Mouse (Mus musculus) midbrain, embryonic 13.5 days (tissue): ENCODE data around the gene Ehmt2. TPM values are rescaled to one million over a fixed set of nuclear protein-coding genes. Genes with fewer than 3 reads are reported as not detected.

Experiments used
- ATAC-seq: fragments of 200-750 bp; cut with Nextera tagmentation; 2 replicates; pipeline ENCODE4 v1.8.0; 2017; ENCODE audit warnings: mild to moderate bottlenecking, moderate TSS enrichment, moderate library complexity
- H3K27ac ChIP-seq: fragments of 300-500 bp; sonication (generic); 2 replicates; pipeline ENCODE4 v1.5.1; 2015; ENCODE audit warnings: inconsistent platforms, mild to moderate bottlenecking, moderate library complexity
- H3K27me3 ChIP-seq: fragments of 300-500 bp; sonication (generic); 2 replicates; pipeline ENCODE4 v1.6.1; 2015; ENCODE audit warnings: mild to moderate bottlenecking, inconsistent platforms
- H3K36me3 ChIP-seq: fragments of 300-500 bp; sonication (generic); 2 replicates; pipeline ENCODE4 v1.6.1; 2015; ENCODE audit warnings: mild to moderate bottlenecking, inconsistent platforms
- H3K4me1 ChIP-seq: fragments of 300-500 bp; sonication (generic); replicated peaks from 2 replicates; pipeline ENCODE4 v1.6.1; 2015; ENCODE audit warnings: inconsistent platforms
- H3K4me2 ChIP-seq: fragments of 300-500 bp; sonication (generic); replicated peaks from 2 replicates; pipeline ENCODE4 v1.6.1; 2015; ENCODE audit warnings: moderate library complexity, mild to moderate bottlenecking, inconsistent platforms
- H3K4me3 ChIP-seq: fragments of 300-500 bp; sonication (generic); replicated peaks from 2 replicates; pipeline ENCODE4 v1.5.1; 2015; ENCODE audit warnings: mild to moderate bottlenecking, inconsistent platforms
- H3K9ac ChIP-seq: fragments of 300-500 bp; sonication (generic); replicated peaks from 2 replicates; pipeline ENCODE4 v1.6.1; 2015; ENCODE audit warnings: mild to moderate bottlenecking, inconsistent platforms
- H3K9me3 ChIP-seq: fragments of 300-500 bp; sonication (generic); 2 replicates; pipeline ENCODE4 v1.6.1; 2016; ENCODE audit warnings: mild to moderate bottlenecking, inconsistent platforms
- WGBS: fragments of 180-500 bp; shearing (Covaris S2); methylation state at CpG from one replicate; pipeline ENCODE4 v1.1.7; 2015; 5-methylcytosine and 5-hydroxymethylcytosine counted together
- polyA plus RNA-seq: library from polyadenylated mRNA; unstranded; fragments of >200 nt; fragmentation: Nextera tagmentation; extraction: Ambion mirVana; gene quantifications from 2 replicates; pipeline ENCODE4 v1.2.1, GENCODE M21; 2015

The Ehmt2 gene
- polyA plus RNA-seq, 1 experiment from 2014 or later, result 114 TPM

DNA sequence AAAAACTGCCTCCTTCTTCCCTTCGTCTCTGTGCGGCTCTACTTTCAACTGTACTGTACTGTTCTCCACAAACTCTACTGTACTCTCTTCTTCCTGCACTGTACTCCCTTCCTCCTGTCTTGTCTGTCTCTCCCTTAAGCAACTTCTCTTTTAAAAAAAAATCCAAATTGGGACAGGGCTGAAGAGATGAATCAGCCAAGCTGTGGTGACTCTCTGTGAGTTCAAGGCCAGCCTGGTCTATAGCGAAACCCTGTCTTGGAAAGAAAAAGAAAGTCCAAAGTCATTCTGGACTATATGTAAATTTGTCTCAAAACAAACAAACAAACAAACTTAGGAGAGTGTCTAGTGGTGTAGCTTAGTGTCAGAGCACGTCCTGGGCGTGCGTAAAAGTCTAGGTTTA is 23.9 kb upstream of the Ehmt2 start:
- Histone ChIP-seq H3K27ac (no peak overlapping the region), H3K9ac (no peak overlapping the region), H3K9me3 (no peaks in the 10 kb centered on the region), H3K36me3 (no peaks in the 10 kb centered on the region), H3K4me1 (no peaks in the 10 kb centered on the region), H3K27me3 (no peaks in the 10 kb centered on the region; the same call in 1 of the 2 replicates), H3K4me3 (no peak overlapping the region), H3K4me2 (no peak overlapping the region)
- ATAC-seq, result no peak
- WGBS, result 93% methylated on average over 6 of the region's 6 CpGs

DNA sequence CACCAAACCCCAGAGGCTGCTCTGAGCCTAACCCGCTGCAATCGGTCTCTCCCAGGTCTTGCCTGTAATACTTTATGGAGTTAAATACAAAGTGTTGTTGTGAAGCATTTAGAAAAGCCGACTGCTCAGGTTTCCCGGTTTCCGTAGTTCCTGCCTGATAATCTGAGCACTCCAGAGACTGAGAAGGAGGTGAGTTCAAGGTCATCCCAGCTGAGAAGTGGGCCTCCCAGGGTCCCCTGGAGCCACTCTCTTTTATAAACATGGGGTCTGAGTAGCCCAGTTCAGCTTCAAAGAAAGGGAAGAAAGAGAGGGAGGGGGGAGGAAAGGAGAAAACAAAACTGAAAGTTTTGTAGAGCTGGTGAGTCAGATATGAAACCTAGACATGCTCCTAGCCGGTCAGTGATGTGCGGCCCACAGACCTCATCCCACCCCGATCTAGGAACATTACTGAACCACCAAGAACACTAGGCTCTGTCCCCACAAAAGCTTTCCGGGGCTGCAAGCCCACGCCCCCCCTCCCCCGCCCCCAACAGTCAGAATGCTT is 18.9 kb upstream of the Ehmt2 start, which contains the start of gene Zbtb12:
Gene Zbtb12, plus strand, starts transcription at position 148 of the 544 bp plus-strand sequence.
- Histone ChIP-seq H3K27ac (no peak within 1 kb of the TSS), H3K36me3 (no peaks in the 10 kb centered on the region), H3K27me3 (peaks cover 12% of the 10 kb centered on the region), H3K9ac (no peak within 1 kb of the TSS), H3K4me1 (no peaks in the 10 kb centered on the region), H3K9me3 (no peaks in the 10 kb centered on the region), H3K4me2 (no peak within 1 kb of the TSS), H3K4me3 (no peak within 1 kb of the TSS)
- WGBS, result 73% methylated on average over 11 of the region's 11 CpGs
- no peak for ATAC-seq

GRCm38 (mm10) chr17:34881166-34881565 is 17.1 kb upstream of the Ehmt2 start:
- H3K27me3 ChIP-seq, result peaks cover 12% of the 10 kb centered on the region
- no peak for ATAC-seq

GRCm38 (mm10) chr17:34881683-34882310 is 16.5 kb upstream of the Ehmt2 start, which contains the start of gene Gm20547:
Gm20547 (minus strand) TSS chr17:34882042.
- no peak for ATAC-seq
- H3K27ac ChIP-seq, result no peak within 1 kb of the TSS

More at GRCm38 (mm10) chr17:34881166-34881565, 17.1 kb upstream of the Ehmt2 start:
- H3K36me3 ChIP-seq, result no peaks in the 10 kb centered on the region
- no peak overlapping the region for H3K4me3 ChIP-seq
- no peaks in the 10 kb centered on the region for H3K9me3 ChIP-seq
- H3K4me1 ChIP-seq, result no peaks in the 10 kb centered on the region
- no peak overlapping the region for H3K4me2 ChIP-seq
- H3K27ac ChIP-seq, result no peak overlapping the region
- no peak overlapping the region for H3K9ac ChIP-seq

DNA sequence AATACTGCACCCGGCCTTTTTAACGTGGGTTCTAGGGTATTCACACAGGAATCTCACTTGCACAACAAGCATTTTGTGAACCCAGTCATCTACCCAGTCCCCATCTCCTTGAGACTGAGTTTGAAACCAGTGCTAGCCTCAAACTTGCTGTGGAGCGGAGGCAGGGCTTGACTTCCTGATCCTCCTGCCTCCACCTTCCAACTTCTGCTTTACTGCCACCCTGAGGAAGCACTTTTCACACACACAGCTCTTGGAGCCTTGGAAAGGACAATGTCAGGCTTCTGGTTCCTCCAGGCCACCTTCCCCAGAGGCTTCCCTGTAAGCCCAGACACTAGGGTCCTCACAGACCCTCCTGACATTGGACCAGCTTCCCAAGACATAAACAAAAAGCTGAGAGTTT is 14.9 kb upstream of the Ehmt2 start:
- H3K9me3 ChIP-seq, result no peaks in the 10 kb centered on the region
- peaks cover 12% of the 10 kb centered on the region for H3K27me3 ChIP-seq
- H3K9ac ChIP-seq, result no peak overlapping the region
- H3K4me1 ChIP-seq, result no peaks in the 10 kb centered on the region
- H3K36me3 ChIP-seq, result no peaks in the 10 kb centered on the region
- no peak overlapping the region for H3K4me2 ChIP-seq
- H3K27ac ChIP-seq, result no peak overlapping the region
- ATAC-seq, result no peak
- 60% methylated on average over 3 of the region's 3 CpGs for WGBS
- H3K4me3 ChIP-seq, result no peak overlapping the region

More at GRCm38 (mm10) chr17:34881683-34882310, 16.5 kb upstream of the Ehmt2 start, which contains the start of gene Gm20547:
- 10% methylated on average over 15 of the region's 15 CpGs for WGBS
- Histone ChIP-seq H3K36me3 (no peaks in the 10 kb centered on the region), H3K4me2 (no peak within 1 kb of the TSS), H3K27me3 (peaks cover 12% of the 10 kb centered on the region), H3K9ac (no peak within 1 kb of the TSS), H3K4me3 (no peak within 1 kb of the TSS), H3K9me3 (no peaks in the 10 kb centered on the region), H3K4me1 (no peaks in the 10 kb centered on the region)

DNA sequence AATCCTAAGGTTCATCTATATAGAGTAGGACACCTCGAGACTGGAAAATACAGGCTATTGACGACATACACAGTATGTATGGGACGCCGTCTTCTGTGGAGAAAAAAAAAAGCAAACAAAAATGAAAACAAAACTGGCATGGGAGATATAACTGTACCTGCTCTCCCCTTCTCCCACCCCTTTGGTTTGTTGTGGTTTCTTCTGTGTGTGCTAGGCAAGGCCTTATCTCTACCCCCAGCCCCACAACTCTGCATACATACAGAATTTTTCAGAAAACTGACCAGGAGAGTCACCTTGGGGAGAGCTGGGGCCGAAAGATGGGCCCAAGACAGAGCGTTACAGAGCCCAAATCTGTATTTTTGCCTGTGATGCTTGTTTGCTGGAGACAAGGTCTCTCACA is 13.6 kb upstream of the Ehmt2 start:
- H3K27ac ChIP-seq, result no peak overlapping the region
- peaks cover 12% of the 10 kb centered on the region for H3K27me3 ChIP-seq
- H3K36me3 ChIP-seq, result no peaks in the 10 kb centered on the region
- no peak overlapping the region for H3K4me2 ChIP-seq
- no peak overlapping the region for H3K9ac ChIP-seq
- no peak overlapping the region for H3K4me3 ChIP-seq
- 87% methylated on average over 6 of the region's 6 CpGs for WGBS
- H3K9me3 ChIP-seq, result no peaks in the 10 kb centered on the region
- no peak for ATAC-seq
- H3K4me1 ChIP-seq, result no peaks in the 10 kb centered on the region

GRCm38 (mm10) chr17:34885615-34886014 is 12.7 kb upstream of the Ehmt2 start:
- ATAC-seq, result no peak
- 89% methylated on average over 3 of the region's 3 CpGs for WGBS

GRCm38 (mm10) chr17:34887942-34888341 is 10.3 kb upstream of the Ehmt2 start:
- H3K9ac ChIP-seq, result no peak overlapping the region

More at GRCm38 (mm10) chr17:34885615-34886014, 12.7 kb upstream of the Ehmt2 start:
- peaks cover 12% of the 10 kb centered on the region for H3K27me3 ChIP-seq
- no peaks in the 10 kb centered on the region for H3K4me1 ChIP-seq
- H3K9ac ChIP-seq, result no peak overlapping the region
- no peaks in the 10 kb centered on the region for H3K36me3 ChIP-seq
- H3K4me2 ChIP-seq, result no peak overlapping the region
- no peak overlapping the region for H3K27ac ChIP-seq
- no peak overlapping the region for H3K4me3 ChIP-seq
- H3K9me3 ChIP-seq, result no peaks in the 10 kb centered on the region

DNA sequence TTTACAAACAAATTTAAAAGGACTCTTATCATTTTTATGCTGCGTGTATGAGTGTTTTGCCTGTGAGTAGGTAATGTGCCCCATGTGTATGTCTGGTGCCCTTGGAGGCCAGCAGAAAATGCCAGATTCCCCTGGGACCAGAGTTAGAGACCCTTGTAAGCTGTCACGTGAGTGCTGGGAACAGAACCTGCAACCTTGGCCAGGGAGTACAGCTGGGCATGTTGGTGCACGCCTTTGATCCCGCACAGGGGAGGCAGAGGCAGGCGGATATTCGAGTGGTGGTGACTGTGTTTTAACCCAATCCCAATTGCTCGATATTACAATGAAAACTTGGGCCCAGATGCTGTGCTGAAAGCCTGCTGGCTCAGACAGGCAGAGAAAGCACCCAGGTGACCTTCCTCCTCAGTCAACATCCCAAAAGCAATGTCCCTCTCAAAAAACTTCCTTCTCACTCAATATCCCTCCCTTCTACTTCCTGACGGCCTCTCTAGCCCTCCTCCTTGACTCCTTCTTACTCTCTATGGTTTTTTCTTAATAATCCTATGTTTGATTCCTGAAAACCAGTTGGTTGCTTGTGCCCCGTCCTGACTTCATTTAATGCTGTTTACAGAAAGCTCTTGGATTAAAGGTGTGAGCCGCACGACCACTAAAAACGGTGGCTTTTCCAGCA is 8.1 kb upstream of the Ehmt2 start:
- H3K4me3 ChIP-seq, result no peak overlapping the region
- no peaks in the 10 kb centered on the region for H3K9me3 ChIP-seq
- no peaks in the 10 kb centered on the region for H3K27me3 ChIP-seq
- peaks cover 9% of the 10 kb centered on the region for H3K4me1 ChIP-seq
- no peaks in the 10 kb centered on the region for H3K36me3 ChIP-seq
- no peak overlapping the region for H3K9ac ChIP-seq
- no peak overlapping the region for H3K27ac ChIP-seq
- no peak overlapping the region for H3K4me2 ChIP-seq
- WGBS, result 87% methylated on average over 12 of the region's 12 CpGs
- no peak for ATAC-seq

More at GRCm38 (mm10) chr17:34887942-34888341, 10.3 kb upstream of the Ehmt2 start:
- no peak for ATAC-seq
- H3K9me3 ChIP-seq, result no peaks in the 10 kb centered on the region
- no peaks in the 10 kb centered on the region for H3K36me3 ChIP-seq
- H3K4me1 ChIP-seq, result no peaks in the 10 kb centered on the region
- 94% methylated on average over 5 of the region's 5 CpGs for WGBS
- no peak overlapping the region for H3K4me3 ChIP-seq
- H3K27me3 ChIP-seq, result no peaks in the 10 kb centered on the region
- no peak overlapping the region for H3K27ac ChIP-seq
- H3K4me2 ChIP-seq, result no peak overlapping the region

DNA sequence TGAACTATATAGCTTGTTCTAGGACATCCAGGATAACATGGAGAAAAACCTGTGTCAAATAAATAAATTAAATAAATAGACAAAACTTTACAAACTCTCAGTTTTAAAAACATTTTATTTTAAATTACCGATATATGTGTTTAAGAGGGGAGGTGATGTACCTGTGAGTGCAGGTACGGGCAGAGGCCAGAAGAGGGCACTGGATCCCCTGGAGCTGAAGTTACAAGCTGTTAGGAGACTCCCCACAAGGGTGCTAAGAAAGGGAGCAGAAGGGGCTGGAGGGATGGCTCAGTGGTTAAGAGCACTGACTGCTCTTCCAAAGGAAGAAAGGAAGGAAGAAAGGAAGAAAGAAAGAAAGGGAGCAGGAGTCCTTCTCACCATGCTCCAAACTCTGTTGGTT is 6.9 kb upstream of the Ehmt2 start:
- Histone ChIP-seq H3K27me3 (no peaks in the 10 kb centered on the region), H3K9ac (no peak overlapping the region), H3K4me1 (peaks cover 21% of the 10 kb centered on the region), H3K27ac (no peak overlapping the region), H3K4me3 (no peak overlapping the region), H3K9me3 (no peaks in the 10 kb centered on the region), H3K36me3 (peaks cover 8% of the 10 kb centered on the region), H3K4me2 (no peak overlapping the region)
- ATAC-seq, result no peak
- 95% methylated on average over 2 of the region's 2 CpGs for WGBS

GRCm38 (mm10) chr17:34893072-34893824 is 5.0 kb upstream of the Ehmt2 start:
- H3K9me3 ChIP-seq, result no peaks in the 10 kb centered on the region
- 74% methylated on average over 12 of the region's 12 CpGs for WGBS
- peaks cover 11% of the 10 kb centered on the region for H3K36me3 ChIP-seq
- peaks cover 38% of the 10 kb centered on the region for H3K4me1 ChIP-seq
- no peaks in the 10 kb centered on the region for H3K27me3 ChIP-seq
- ATAC-seq, result peak; percentile 7; the same call in 1 of the 2 replicates
- H3K4me3 ChIP-seq, result peak overlapping the region; percentile 86
- H3K27ac ChIP-seq, result peak overlapping the region; percentile 95
- peak overlapping the region; percentile 97 for H3K9ac ChIP-seq
- H3K4me2 ChIP-seq, result peak overlapping the region; percentile 99
